Mouse (Mus musculus) heart, embryonic 14.5 days (tissue): ENCODE results near the gene Mccc1. TPM values are rescaled to one million over a fixed set of nuclear protein-coding genes. Genes with fewer than 3 reads are reported as not detected.

ENCODE experiments used
- ATAC-seq: fragments of 200-750 bp; cut with Nextera tagmentation; 2 replicates; pipeline ENCODE4 v1.8.0; 2017; ENCODE audit warnings: low read depth, moderate TSS enrichment; ENCODE audit not compliant: insufficient number of reproducible peaks, insufficient read depth, low FRiP score
- H3K27ac ChIP-seq, 2 experiments: fragments of 200-500 bp in 1 of 2; fragments of 300-500 bp in 1 of 2; sonication (generic) in 1 of 2; replicated peaks in 1 of 2; 2 replicates each; pipeline ENCODE4 v1.5.1; 2012 to 2014; ENCODE audit warnings: low read depth in 2 of 2, low read length in 2 of 2, control low read depth in 1 of 2, mild to moderate bottlenecking in 1 of 2, mixed read lengths in 1 of 2; ENCODE audit not compliant: control insufficient read depth in 1 of 2, insufficient read depth in 1 of 2
- H3K27me3 ChIP-seq: fragments of 300-500 bp; sonication (generic); 2 replicates; pipeline ENCODE4 v1.6.1; 2014; ENCODE audit warnings: mild to moderate bottlenecking, low read length, control low read depth; ENCODE audit not compliant: control insufficient read depth, insufficient read depth
- H3K36me3 ChIP-seq: fragments of 300-500 bp; sonication (generic); 2 replicates; pipeline ENCODE4 v1.6.1; 2014; ENCODE audit warnings: mild to moderate bottlenecking, control low read depth, low read length, mixed read lengths; ENCODE audit not compliant: control insufficient read depth, insufficient read depth
- H3K4me1 ChIP-seq, 2 experiments: fragments of 200-500 bp in 1 of 2; fragments of 300-500 bp in 1 of 2; sonication (generic) in 1 of 2; 2 replicates each; pipeline ENCODE4 v1.6.1; 2012 to 2014; ENCODE audit warnings: low read length in 2 of 2, control low read depth in 1 of 2, mixed read lengths in 1 of 2; ENCODE audit not compliant: control insufficient read depth in 2 of 2, insufficient read depth in 2 of 2
- H3K4me2 ChIP-seq: fragments of 300-500 bp; sonication (generic); 2 replicates; pipeline ENCODE4 v1.6.1; 2014; ENCODE audit warnings: mild to moderate bottlenecking, low read length
- H3K4me3 ChIP-seq, 2 experiments: fragments of 200-500 bp in 1 of 2; fragments of 300-500 bp in 1 of 2; sonication (generic) in 1 of 2; 2 replicates each; pipeline ENCODE4 v1.5.1; 2012 to 2014; ENCODE audit warnings: low read length in 2 of 2, mild to moderate bottlenecking in 2 of 2, control low read depth in 1 of 2, low read depth in 1 of 2, moderate library complexity in 1 of 2; ENCODE audit not compliant: control insufficient read depth in 1 of 2, insufficient read depth in 1 of 2
- H3K9ac ChIP-seq: fragments of 300-500 bp; sonication (generic); 2 replicates; pipeline ENCODE4 v1.6.1; 2014; ENCODE audit warnings: mild to moderate bottlenecking, low read length
- H3K9me3 ChIP-seq: fragments of 300-500 bp; sonication (generic); 2 replicates; pipeline ENCODE4 v1.6.1; 2016; ENCODE audit warnings: low read length, control low read depth; ENCODE audit not compliant: control insufficient read depth
- WGBS: fragments of 180-500 bp; shearing (Covaris S2); extraction: QIAGEN DNeasy Blood & Tissue Kit; methylation state at CpG from one replicate; pipeline ENCODE4 v1.1.7; 2014; 5-methylcytosine and 5-hydroxymethylcytosine counted together
- polyA plus RNA-seq: library from polyadenylated mRNA; unstranded; fragments of >200 nt; fragmentation: Nextera tagmentation; extraction: Ambion mirVana; gene quantifications from 2 replicates; pipeline ENCODE4 v1.2.1, GENCODE M21; 2014

Gene Mccc1
- polyA plus RNA-seq, 1 experiment from 2014 or later = 58.9 TPM

GRCm38 (mm10) chr3:36011239-36011638 lies 10.8 kb upstream of the Mccc1 start:
- H3K27me3 ChIP-seq = no peaks in the 10 kb centered on the region
- ATAC-seq = peak; percentile 54; the same call in 1 of the 2 replicates
- peak overlapping the region in 1 of 2 experiments; percentile 19; a peak in 2 of 4 replicates for H3K4me3 ChIP-seq
- H3K27ac ChIP-seq = peak overlapping the region; percentile 55 to 67
- WGBS = 26% methylated on average over 3 of the region's 3 CpGs
- H3K9ac ChIP-seq = 0 out of 2 replicates have a peak overlapping the region, but pooled peaks have one; percentile 21
- peak overlapping the region; percentile 42 for H3K4me2 ChIP-seq
- no peaks in the 10 kb centered on the region for H3K9me3 ChIP-seq
- H3K36me3 ChIP-seq = no peaks in the 10 kb centered on the region
- peaks cover 0 to 3% of the 10 kb centered on the region in 2 experiments; a peak in 1 of 4 replicates for H3K4me1 ChIP-seq

GRCm38 (mm10) chr3:36008411-36009154 lies 8.1 kb upstream of the Mccc1 start:
- no peak overlapping the region for H3K4me3 ChIP-seq
- no peaks in the 10 kb centered on the region for H3K27me3 ChIP-seq
- H3K9ac ChIP-seq = no peak overlapping the region
- no peak overlapping the region for H3K27ac ChIP-seq
- no peaks in the 10 kb centered on the region for H3K9me3 ChIP-seq
- peaks cover 0 to 3% of the 10 kb centered on the region in 2 experiments; a peak in 1 of 4 replicates for H3K4me1 ChIP-seq
- 74% methylated on average over 4 of the region's 4 CpGs for WGBS
- ATAC-seq = no peak
- no peaks in the 10 kb centered on the region for H3K36me3 ChIP-seq
- H3K4me2 ChIP-seq = no peak overlapping the region

GRCm38 (mm10) chr3:36004028-36004895 lies 3.8 kb upstream of the Mccc1 start:
- H3K4me2 ChIP-seq = no peak overlapping the region
- no peaks in the 10 kb centered on the region for H3K27me3 ChIP-seq
- H3K4me1 ChIP-seq = no peaks in the 10 kb centered on the region
- no peaks in the 10 kb centered on the region for H3K9me3 ChIP-seq
- no peak overlapping the region for H3K9ac ChIP-seq
- no peak overlapping the region for H3K4me3 ChIP-seq
- WGBS = 42% methylated on average over 4 of the region's 4 CpGs
- ATAC-seq = no peak
- H3K36me3 ChIP-seq = no peaks in the 10 kb centered on the region
- H3K27ac ChIP-seq = 0 out of 4 replicates have a peak overlapping the region, but pooled peaks of 1 of the 2 experiments have one; percentile 10

- 0 out of 2 replicates have a peak overlapping the region, but pooled peaks have one; percentile 1 for H3K4me2 ChIP-seq
- no peak overlapping the region for H3K9ac ChIP-seq
- H3K4me1 ChIP-seq = peaks cover 13 to 16% of the 10 kb centered on the region in 2 experiments; a peak in 3 of 4 replicates
- H3K27ac ChIP-seq = peak overlapping the region; percentile 56 to 59
- H3K9me3 ChIP-seq = no peaks in the 10 kb centered on the region
- H3K27me3 ChIP-seq = no peaks in the 10 kb centered on the region
- ATAC-seq = peak; percentile 54; the same call in 1 of the 2 replicates
- WGBS = 44% methylated on average over 11 of the region's 11 CpGs
- H3K4me3 ChIP-seq = no peak overlapping the region
- peaks cover 34% of the 10 kb centered on the region for H3K36me3 ChIP-seq
These were observed 5.6 kb downstream of the Mccc1 start for GRCm38 (mm10) chr3:35994552-35995531.

GRCm38 (mm10) chr3:35990715-35991114 lies 9.8 kb downstream of the Mccc1 start:
- Histone ChIP-seq H3K4me3 (no peak overlapping the region), H3K27ac (no peak overlapping the region), H3K4me2 (no peak overlapping the region), H3K9ac (no peak overlapping the region), H3K27me3 (no peaks in the 10 kb centered on the region), H3K36me3 (peaks cover 64% of the 10 kb centered on the region), H3K9me3 (no peaks in the 10 kb centered on the region), H3K4me1 (peaks cover 13 to 22% of the 10 kb centered on the region in 2 experiments; a peak in 3 of 4 replicates)
- no peak for ATAC-seq
- 84% methylated on average over 7 of the region's 7 CpGs for WGBS

- Histone ChIP-seq H3K4me3 (no peak overlapping the region), H3K36me3 (peaks cover 70% of the 10 kb centered on the region)
- 92% methylated on average over 6 of the region's 6 CpGs for WGBS
These were observed 12.4 kb downstream of the Mccc1 start for GRCm38 (mm10) chr3:35988031-35988430.

More at GRCm38 (mm10) chr3:35988031-35988430, 12.4 kb downstream of the Mccc1 start:
- peaks cover 3 to 8% of the 10 kb centered on the region in 2 experiments; a peak in 2 of 4 replicates for H3K4me1 ChIP-seq
- no peak overlapping the region for H3K4me2 ChIP-seq
- H3K9ac ChIP-seq = no peak overlapping the region
- no peaks in the 10 kb centered on the region for H3K27me3 ChIP-seq
- ATAC-seq = no peak
- no peaks in the 10 kb centered on the region for H3K9me3 ChIP-seq
- H3K27ac ChIP-seq = no peak overlapping the region
